Mouse (Mus musculus) hindbrain, embryonic 10.5 days (tissue): ENCODE data around the gene Slc35f4. TPM values are rescaled to one million over a fixed set of nuclear protein-coding genes. Genes with fewer than 3 reads are reported as not detected.

ENCODE experiments used
- DNase-seq: peaks from one replicate; pipeline ENCODE4 v3.0.0-alpha.2; 2017; ENCODE audit warnings: low spot score
- H3K27ac ChIP-seq: fragments of 300-500 bp; sonication (generic); 2 replicates; pipeline ENCODE4 v1.5.1; 2016; ENCODE audit warnings: mild to moderate bottlenecking, moderate library complexity
- H3K27me3 ChIP-seq: fragments of 300-500 bp; sonication (generic); 2 replicates; pipeline ENCODE4 v1.6.1; 2016; ENCODE audit warnings: mild to moderate bottlenecking; ENCODE audit not compliant: poor library complexity, insufficient read depth, severe bottlenecking
- H3K36me3 ChIP-seq: fragments of 300-500 bp; sonication (generic); 2 replicates; pipeline ENCODE4 v1.6.1; 2016; ENCODE audit warnings: mild to moderate bottlenecking, moderate library complexity
- H3K4me1 ChIP-seq: fragments of 300-500 bp; sonication (generic); replicated peaks from 2 replicates; pipeline ENCODE4 v1.6.1; 2016; ENCODE audit warnings: mild to moderate bottlenecking
- H3K4me3 ChIP-seq: fragments of 300-500 bp; sonication (generic); 2 replicates; pipeline ENCODE4 v1.5.1; 2016; ENCODE audit warnings: mild to moderate bottlenecking, moderate library complexity
- H3K9me3 ChIP-seq: fragments of 300-500 bp; sonication (generic); 2 replicates; pipeline ENCODE4 v1.6.1; 2016; ENCODE audit warnings: mild to moderate bottlenecking, moderate library complexity
- WGBS: fragments of 180-500 bp; shearing (Covaris S2); methylation state at CpG from one replicate; pipeline ENCODE4 v1.1.7; 2016; 5-methylcytosine and 5-hydroxymethylcytosine counted together
- polyA plus RNA-seq: library from polyadenylated mRNA; unstranded; fragments of >200 nt; fragmentation: Nextera tagmentation; extraction: Ambion mirVana; gene quantifications from 2 replicates; pipeline ENCODE4 v1.2.1, GENCODE M21; 2016

Gene Slc35f4
- polyA plus RNA-seq, result 0.21 and 0.39 TPM in 2 replicates

GRCm38 (mm10) chr14:49525931-49526291, at the start of gene Slc35f4:
Slc35f4 (minus strand) TSS chr14:49526046.
- H3K27ac ChIP-seq, result peak within 1 kb of the TSS; percentile 40; the same call in 1 of the 2 replicates
- WGBS, result 17% methylated on average over 6 of the region's 6 CpGs

GRCm38 (mm10) chr14:49568369-49568768, 42.5 kb upstream of the Slc35f4 start:
- Histone ChIP-seq H3K27ac (no peak overlapping the region), H3K9me3 (no peaks in the 10 kb centered on the region), H3K4me3 (no peak overlapping the region), H3K27me3 (no peaks in the 10 kb centered on the region), H3K36me3 (no peaks in the 10 kb centered on the region), H3K4me1 (no peaks in the 10 kb centered on the region)
- DNase-seq, result no peak

More at GRCm38 (mm10) chr14:49525931-49526291, at the start of gene Slc35f4:
- Histone ChIP-seq H3K4me1 (peaks cover 12% of the 10 kb centered on the region), H3K36me3 (no peaks in the 10 kb centered on the region), H3K9me3 (no peaks in the 10 kb centered on the region), H3K27me3 (peaks cover 18% of the 10 kb centered on the region), H3K4me3 (peak within 1 kb of the TSS; percentile 60)
- no peak for DNase-seq

- H3K4me3 ChIP-seq, result no peak overlapping the region
- no peaks in the 10 kb centered on the region for H3K36me3 ChIP-seq
- H3K9me3 ChIP-seq, result no peaks in the 10 kb centered on the region
- H3K27me3 ChIP-seq, result no peaks in the 10 kb centered on the region
- WGBS, result 78% methylated on average over 2 of the region's 2 CpGs
- no peak overlapping the region for H3K27ac ChIP-seq
- DNase-seq, result no peak
- H3K4me1 ChIP-seq, result no peaks in the 10 kb centered on the region
Measured at GRCm38 (mm10) chr14:49560706-49561105, 34.9 kb upstream of the Slc35f4 start.

GRCm38 (mm10) chr14:49540104-49540503, 14.3 kb upstream of the Slc35f4 start:
- peak; percentile 6 for DNase-seq

GRCm38 (mm10) chr14:49525176-49525930, 493 bp downstream of the Slc35f4 start:
- H3K4me3 ChIP-seq, result peak overlapping the region; percentile 60
- no peaks in the 10 kb centered on the region for H3K9me3 ChIP-seq
- peak overlapping the region; percentile 40; the same call in 1 of the 2 replicates for H3K27ac ChIP-seq
- no peaks in the 10 kb centered on the region for H3K36me3 ChIP-seq
- peaks cover 18% of the 10 kb centered on the region for H3K27me3 ChIP-seq
- under 1% methylated on average over 63 of the region's 63 CpGs for WGBS
- H3K4me1 ChIP-seq, result peaks cover 12% of the 10 kb centered on the region
- peak; percentile 81 for DNase-seq

More at GRCm38 (mm10) chr14:49540104-49540503, 14.3 kb upstream of the Slc35f4 start:
- no peak overlapping the region for H3K27ac ChIP-seq
- H3K36me3 ChIP-seq, result no peaks in the 10 kb centered on the region
- no peaks in the 10 kb centered on the region for H3K4me1 ChIP-seq
- H3K9me3 ChIP-seq, result no peaks in the 10 kb centered on the region
- H3K4me3 ChIP-seq, result no peak overlapping the region
- WGBS, result 52% methylated on average over 1 of the region's 1 CpGs
- no peaks in the 10 kb centered on the region for H3K27me3 ChIP-seq

GRCm38 (mm10) chr14:49524665-49525064, 1.2 kb downstream of the Slc35f4 start:
- WGBS, result 65% methylated on average over 7 of the region's 8 CpGs
- Histone ChIP-seq H3K27ac (no peak overlapping the region), H3K4me1 (peaks cover 12% of the 10 kb centered on the region), H3K27me3 (peaks cover 18% of the 10 kb centered on the region), H3K9me3 (no peaks in the 10 kb centered on the region), H3K4me3 (peak overlapping the region; percentile 60; the same call in 1 of the 2 replicates), H3K36me3 (no peaks in the 10 kb centered on the region)
- DNase-seq, result no peak

GRCm38 (mm10) chr14:49515096-49515665, 10.7 kb downstream of the Slc35f4 start:
- no peaks in the 10 kb centered on the region for H3K27me3 ChIP-seq
- H3K4me3 ChIP-seq, result no peak overlapping the region
- H3K4me1 ChIP-seq, result no peaks in the 10 kb centered on the region
- WGBS, result 91% methylated on average over 2 of the region's 2 CpGs
- H3K27ac ChIP-seq, result no peak overlapping the region
- DNase-seq, result no peak
- H3K36me3 ChIP-seq, result no peaks in the 10 kb centered on the region
- H3K9me3 ChIP-seq, result no peaks in the 10 kb centered on the region

- 80% methylated on average over 2 of the region's 2 CpGs for WGBS
Measured at GRCm38 (mm10) chr14:49514137-49514536, 11.7 kb downstream of the Slc35f4 start.

GRCm38 (mm10) chr14:49495192-49495591, 30.7 kb downstream of the Slc35f4 start:
- H3K4me3 ChIP-seq, result no peak overlapping the region
- WGBS, result 93% methylated on average over 1 of the region's 1 CpGs

More at GRCm38 (mm10) chr14:49514137-49514536, 11.7 kb downstream of the Slc35f4 start:
- no peak for DNase-seq
- H3K4me3 ChIP-seq, result no peak overlapping the region
- no peak overlapping the region for H3K27ac ChIP-seq
- no peaks in the 10 kb centered on the region for H3K27me3 ChIP-seq
- no peaks in the 10 kb centered on the region for H3K9me3 ChIP-seq
- no peaks in the 10 kb centered on the region for H3K4me1 ChIP-seq
- no peaks in the 10 kb centered on the region for H3K36me3 ChIP-seq

GRCm38 (mm10) chr14:49493793-49494192, 32.1 kb downstream of the Slc35f4 start:
- Histone ChIP-seq H3K4me1 (no peaks in the 10 kb centered on the region), H3K27ac (no peak overlapping the region), H3K9me3 (no peaks in the 10 kb centered on the region), H3K27me3 (no peaks in the 10 kb centered on the region), H3K36me3 (no peaks in the 10 kb centered on the region), H3K4me3 (no peak overlapping the region)
- DNase-seq, result no peak
- WGBS, result 73% methylated on average over 1 of the region's 1 CpGs

More at GRCm38 (mm10) chr14:49495192-49495591, 30.7 kb downstream of the Slc35f4 start:
- no peak for DNase-seq
- no peaks in the 10 kb centered on the region for H3K4me1 ChIP-seq
- H3K9me3 ChIP-seq, result no peaks in the 10 kb centered on the region
- no peaks in the 10 kb centered on the region for H3K36me3 ChIP-seq
- H3K27ac ChIP-seq, result no peak overlapping the region
- H3K27me3 ChIP-seq, result no peaks in the 10 kb centered on the region

- Histone ChIP-seq H3K9me3 (no peaks in the 10 kb centered on the region), H3K27me3 (no peaks in the 10 kb centered on the region), H3K4me3 (no peak overlapping the region), H3K36me3 (no peaks in the 10 kb centered on the region), H3K27ac (no peak overlapping the region), H3K4me1 (no peaks in the 10 kb centered on the region)
- DNase-seq, result no peak
- 81% methylated on average over 3 of the region's 3 CpGs for WGBS
Measured at GRCm38 (mm10) chr14:49492506-49492905, 33.3 kb downstream of the Slc35f4 start.

GRCm38 (mm10) chr14:49476602-49477001, 49.2 kb downstream of the Slc35f4 start:
- WGBS, result 88% methylated on average over 2 of the region's 2 CpGs
- Histone ChIP-seq H3K27me3 (no peaks in the 10 kb centered on the region), H3K36me3 (no peaks in the 10 kb centered on the region), H3K4me3 (no peak overlapping the region), H3K4me1 (no peaks in the 10 kb centered on the region), H3K27ac (no peak overlapping the region), H3K9me3 (no peaks in the 10 kb centered on the region)
- no peak for DNase-seq

- H3K36me3 ChIP-seq, result no peaks in the 10 kb centered on the region
- H3K27me3 ChIP-seq, result no peaks in the 10 kb centered on the region
- no peaks in the 10 kb centered on the region for H3K4me1 ChIP-seq
- no peaks in the 10 kb centered on the region for H3K9me3 ChIP-seq
- no peak for DNase-seq
- H3K27ac ChIP-seq, result no peak overlapping the region
- WGBS, result 84% methylated on average over 2 of the region's 2 CpGs
- H3K4me3 ChIP-seq, result no peak overlapping the region
Measured at GRCm38 (mm10) chr14:49461761-49462160, 64.1 kb downstream of the Slc35f4 start.
